9 mouse cellular contexts compared by ENCODE assay signal in the genomic region with DNA sequence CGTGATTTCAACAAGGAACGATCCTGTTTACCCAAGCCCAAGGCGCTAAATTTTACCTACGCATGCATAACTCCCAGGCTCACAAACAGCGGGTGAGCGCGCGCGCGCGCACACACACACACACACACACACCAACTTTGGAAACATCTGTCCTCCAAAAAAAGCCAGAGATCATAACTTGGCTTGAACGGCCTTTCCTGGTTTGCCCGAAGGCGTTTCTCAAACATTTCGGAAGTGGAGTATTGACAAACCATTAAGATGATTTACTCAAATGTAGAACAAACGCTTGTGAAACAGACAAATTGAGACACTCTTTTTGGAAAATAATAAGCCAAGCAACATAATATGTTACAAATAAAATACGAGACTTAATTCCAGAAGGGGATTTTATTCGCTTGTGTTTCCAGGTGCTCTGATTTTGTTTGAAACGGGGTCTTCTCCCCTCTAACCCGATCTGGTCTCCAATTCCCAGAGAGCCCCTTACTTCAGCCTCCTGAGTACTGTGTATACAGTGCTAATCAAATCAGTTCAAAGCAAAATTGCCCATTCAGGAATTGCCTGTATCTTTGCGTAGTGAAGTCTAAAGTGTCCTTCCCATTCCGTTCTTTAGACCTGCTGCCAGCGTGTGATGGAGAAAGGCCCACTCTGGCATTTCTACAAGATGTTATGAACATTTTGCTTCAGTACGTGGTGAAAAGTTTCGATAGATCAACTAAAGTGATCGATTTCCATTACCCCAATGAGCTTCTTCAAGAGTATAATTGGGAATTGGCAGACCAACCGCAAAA. TPM values are rescaled to one million over a fixed set of nuclear protein-coding genes. Genes with fewer than 3 reads are reported as not detected.
DNase-seq lines count a peak whose midpoint lies in the region; ATAC-seq and TF ChIP-seq lines count a peak whose summit lies in the region.
"Had no signal": no experiment of that assay in that cellular context is flagged by ENCODE, and none has a peak within 500 bp of the region (broad histone marks: within the 10 kb centered on the region; RNA-seq: fewer than 3 reads in every experiment).

No protein-coding gene starts in this region.

- no peaks in the 10 kb centered on the region for H3K9me3 ChIP-seq in embryonic facial prominence, embryonic 10.5 days
- H3K9me3 ChIP-seq in hindbrain, embryonic 12.5 days (replicated peaks), result no peaks in the 10 kb centered on the region
- H3K9me3 ChIP-seq in midbrain, embryonic 16.5 days (replicated peaks; ENCODE audit: control insufficient read depth, low read length, poor library complexity, severe bottlenecking), result no peaks in the 10 kb centered on the region
- H3K9me3 ChIP-seq: lung, embryonic 15.5 days had no signal

- H3K9ac ChIP-seq in hindbrain, embryonic 12.5 days, result peak overlapping the region; percentile 70
- peak overlapping the region; percentile 40 for H3K9ac ChIP-seq in midbrain, embryonic 16.5 days (ENCODE audit: low read depth, low read length)
- H3K9ac ChIP-seq: lung, embryonic 15.5 days had no signal

- no peak for TF ChIP-seq POLR2A in lung, adult 2 months (IDR thresholded peaks at IDR 0.05; ENCODE audit: borderline replicate concordance, extremely low read depth, low read depth, low read length)

- H3K27ac ChIP-seq in embryonic facial prominence, embryonic 10.5 days (replicated peaks), result no peak overlapping the region
- H3K27ac ChIP-seq in hindbrain, embryonic 12.5 days, result peak overlapping the region; percentile 94
- H3K27ac ChIP-seq in midbrain, embryonic 16.5 days (ENCODE audit: low read length), result peak overlapping the region; percentile 95
- H3K27ac ChIP-seq: lung, embryonic 15.5 days had no signal

- H3K4me1 ChIP-seq in embryonic facial prominence, embryonic 10.5 days, result peaks cover 33% of the 10 kb centered on the region
- peaks cover 27% of the 10 kb centered on the region for H3K4me1 ChIP-seq in hindbrain, embryonic 12.5 days
- H3K4me1 ChIP-seq in midbrain, embryonic 16.5 days (ENCODE audit: control insufficient read depth, insufficient read depth, low read length), result peaks cover 5% of the 10 kb centered on the region; the same call in 1 of the 2 replicates
- H3K4me1 ChIP-seq in lung, adult 2 months (ENCODE audit: control insufficient read depth, insufficient read depth, low read length), result no peaks in the 10 kb centered on the region; the same call in 1 of the 2 replicates

- ATAC-seq in hindbrain, embryonic 12.5 days (ENCODE audit: low FRiP score), result no peak
- ATAC-seq in midbrain, embryonic 16.5 days, result no peak

- peak overlapping the region; percentile 55 for H3K4me3 ChIP-seq in embryonic facial prominence, embryonic 10.5 days
- H3K4me3 ChIP-seq in hindbrain, embryonic 12.5 days, result peak overlapping the region; percentile 48
- H3K4me3 ChIP-seq in midbrain, embryonic 16.5 days (ENCODE audit: low read depth, low read length), result peak overlapping the region; percentile 58
- no peak overlapping the region for H3K4me3 ChIP-seq in lung, adult 2 months (replicated peaks; ENCODE audit: extremely low read depth, low read depth, low read length)
- H3K4me3 ChIP-seq: lung, embryonic 15.5 days had no signal

- peaks cover 98% of the 10 kb centered on the region for H3K27me3 ChIP-seq in embryonic facial prominence, embryonic 10.5 days (replicated peaks; ENCODE audit: low read depth, poor library complexity, severe bottlenecking)
- H3K27me3 ChIP-seq in hindbrain, embryonic 12.5 days, result peaks cover 69% of the 10 kb centered on the region
- H3K27me3 ChIP-seq in midbrain, embryonic 16.5 days (ENCODE audit: control insufficient read depth, insufficient read depth, low read depth, low read length), result peaks cover 13% of the 10 kb centered on the region

- no peak for TF ChIP-seq CTCF in lung, adult 2 months (IDR thresholded peaks at IDR 0.05; ENCODE audit: insufficient read depth, low read length)

- peak; percentile 15 for DNase-seq in brain, adult 2 months (ENCODE audit: low read depth, low spot score)
- DNase-seq in embryonic facial prominence, embryonic 10.5 days (ENCODE audit: low spot score), result peak; percentile 35
- no peak for DNase-seq in spleen, postnatal 14 days (ENCODE audit: low spot score in 2 of 2)
- no peak for DNase-seq in thymus, postnatal 14 days
- no peak for DNase-seq in lung, adult 2 months
- DNase-seq: adrenal gland, postnatal 36 days had no signal

- WGBS in embryonic facial prominence, embryonic 10.5 days, result 3% methylated on average over 27 of the region's 27 CpGs
- 2% methylated on average over 27 of the region's 27 CpGs for WGBS in hindbrain, embryonic 12.5 days
- WGBS in midbrain, embryonic 16.5 days, result 3% methylated on average over 27 of the region's 27 CpGs
- 6% methylated on average over 27 of the region's 27 CpGs for WGBS in lung, adult 2 months

- H3K4me2 ChIP-seq in hindbrain, embryonic 12.5 days (replicated peaks), result peak overlapping the region; percentile 75
- peak overlapping the region; percentile 76 for H3K4me2 ChIP-seq in midbrain, embryonic 16.5 days (ENCODE audit: low read length)

- H3K36me3 ChIP-seq in embryonic facial prominence, embryonic 10.5 days (replicated peaks), result no peaks in the 10 kb centered on the region
- H3K36me3 ChIP-seq in hindbrain, embryonic 12.5 days, result no peaks in the 10 kb centered on the region
- no peaks in the 10 kb centered on the region for H3K36me3 ChIP-seq in midbrain, embryonic 16.5 days (ENCODE audit: control insufficient read depth, insufficient read depth, low read length)
- H3K36me3 ChIP-seq: lung, embryonic 15.5 days had no signal

RNA-seq across cellular contexts. Expression of gene Gad2, which starts 2.4 kb away (rescaled TPM):
- 1.7 and 3.4 TPM in 2 replicates for polyA plus RNA-seq in embryonic facial prominence, embryonic 10.5 days (2016; fragmentation: Nextera tagmentation; extraction: Ambion mirVana)
- 50.7 and 58.5 TPM in 2 replicates for polyA plus RNA-seq in hindbrain, embryonic 12.5 days (2016; fragmentation: Nextera tagmentation; extraction: Ambion mirVana)
- 64.1 TPM in 2 replicates for polyA plus RNA-seq in midbrain, embryonic 16.5 days (2015; fragmentation: Nextera tagmentation; extraction: Ambion mirVana)
- polyA plus RNA-seq in lung, adult 2 months (2012; rRNA removed), result not detected in 2 replicates

Comparison
In these comparisons a context has a peak if more than half of its experiments do, and no peak if none do; other contexts are left out.
1. DNase-seq: peak in brain, adult 2 months (single experiment) and embryonic facial prominence, embryonic 10.5 days (single experiment); none in spleen, postnatal 14 days (0 of 2), thymus, postnatal 14 days (single experiment) and lung, adult 2 months (single experiment).
2. RNA of gene Gad2, which starts 2.4 kb away (polyA plus RNA-seq): 64.1 TPM in midbrain, embryonic 16.5 days and 50.7 to 58.5 TPM in hindbrain, embryonic 12.5 days; 1.7 to 3.4 TPM in embryonic facial prominence, embryonic 10.5 days and not detected in lung, adult 2 months; every median in the first group is over 10 times any median in the second.